Mouse (Mus musculus): ENCODE data around the gene Slc22a12.

Gene Slc22a12

DNA sequence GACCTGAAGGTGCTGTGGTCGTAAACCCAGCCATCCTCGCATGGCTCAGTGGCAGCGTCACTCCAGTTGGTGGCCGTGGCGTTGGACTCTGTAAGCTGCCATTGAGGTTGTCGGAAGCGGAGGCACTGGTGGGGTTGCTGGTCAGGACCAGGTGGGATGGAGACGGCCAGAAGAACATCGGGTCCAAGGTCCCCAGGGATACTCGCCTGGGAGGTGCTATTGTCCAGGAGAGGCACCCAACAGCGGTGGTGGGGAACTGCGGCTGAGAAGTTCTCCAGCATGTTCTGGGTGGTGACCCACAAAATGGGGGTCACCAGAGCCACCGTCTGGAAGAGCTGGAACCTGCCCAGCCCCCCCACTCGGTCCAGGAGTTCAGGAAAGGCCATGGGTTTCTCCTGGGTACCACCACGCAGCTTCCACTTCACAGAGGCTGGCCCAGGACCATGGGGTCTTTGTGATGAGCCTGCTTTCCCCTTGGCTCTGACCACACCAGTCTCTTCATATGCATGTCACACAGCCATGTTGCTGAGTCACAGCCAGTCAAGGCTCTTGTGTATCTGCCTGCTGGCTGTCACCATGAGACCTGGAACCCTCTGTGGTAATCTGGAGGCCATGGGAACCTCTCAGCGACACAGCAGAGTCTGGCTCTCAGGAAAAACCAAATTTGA is at the start of gene Slc22a12:
Slc22a12 (minus strand) TSS at position 666 of the 668 bp plus-strand sequence.
- no peak for DNase-seq (ENCODE audit: low spot score)

DNA sequence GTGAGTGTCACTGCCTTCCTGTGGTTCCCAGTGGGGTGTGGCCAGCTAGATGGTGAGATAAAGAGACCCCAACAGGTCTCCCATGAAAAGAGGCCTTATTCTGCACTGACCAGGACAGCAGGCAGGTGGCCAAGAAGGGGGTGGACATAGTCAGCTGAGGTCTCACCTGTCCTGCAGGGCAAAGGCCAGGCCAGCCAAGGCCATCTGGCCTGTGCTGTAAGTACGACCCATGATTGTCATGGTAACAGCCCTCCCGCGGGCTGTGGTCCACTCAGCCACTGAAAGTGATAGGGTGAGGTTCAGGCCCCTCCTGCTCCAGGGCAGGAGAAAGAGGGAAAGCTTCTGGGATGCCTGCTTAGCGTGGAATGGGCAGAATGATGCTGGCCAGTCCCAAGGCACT is 29.2 kb upstream of the Slc22a12 start:
- DNase-seq (ENCODE audit: low spot score), result no peak

DNA sequence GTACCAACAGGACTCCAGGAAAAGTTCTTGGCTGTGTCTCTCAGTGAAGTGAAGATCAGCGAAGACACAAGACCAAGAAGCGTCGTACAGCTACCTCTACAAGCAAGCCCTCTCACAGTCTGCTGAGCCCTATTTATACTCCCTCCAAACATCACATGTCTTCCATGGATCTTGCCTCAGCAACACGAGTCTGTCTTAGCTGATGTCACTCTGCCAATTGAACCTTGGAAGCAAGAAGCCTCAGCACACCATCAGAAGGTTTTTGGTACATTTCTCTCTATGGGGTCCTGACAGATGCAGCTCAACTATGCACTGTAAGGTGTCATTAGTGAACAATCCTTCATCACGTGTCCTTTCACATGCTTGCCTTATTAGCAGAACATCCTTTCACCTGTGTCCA is 28.6 kb upstream of the Slc22a12 start:
- DNase-seq (ENCODE audit: low spot score), result no peak

DNA sequence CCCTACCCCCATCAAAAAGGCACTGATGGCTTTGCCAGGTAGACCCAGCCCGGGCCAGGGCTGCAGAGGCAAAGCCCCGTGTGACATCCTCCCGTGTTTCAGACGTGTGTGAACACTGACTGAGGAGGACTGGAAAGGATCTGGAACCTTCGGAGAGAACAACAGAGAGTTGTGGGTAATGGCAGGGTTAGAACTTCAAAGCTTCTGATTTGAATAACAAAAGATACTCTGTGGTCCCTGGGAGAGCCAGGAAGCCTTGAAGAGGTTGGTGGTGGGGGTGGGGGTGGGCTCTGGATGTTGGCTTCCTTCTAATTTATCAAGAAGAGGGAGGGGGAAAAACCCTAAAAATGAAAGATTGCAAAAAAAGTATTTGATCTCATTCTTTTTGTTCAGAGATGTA is 26.7 kb upstream of the Slc22a12 start:
- DNase-seq (ENCODE audit: low spot score), result no peak

DNA sequence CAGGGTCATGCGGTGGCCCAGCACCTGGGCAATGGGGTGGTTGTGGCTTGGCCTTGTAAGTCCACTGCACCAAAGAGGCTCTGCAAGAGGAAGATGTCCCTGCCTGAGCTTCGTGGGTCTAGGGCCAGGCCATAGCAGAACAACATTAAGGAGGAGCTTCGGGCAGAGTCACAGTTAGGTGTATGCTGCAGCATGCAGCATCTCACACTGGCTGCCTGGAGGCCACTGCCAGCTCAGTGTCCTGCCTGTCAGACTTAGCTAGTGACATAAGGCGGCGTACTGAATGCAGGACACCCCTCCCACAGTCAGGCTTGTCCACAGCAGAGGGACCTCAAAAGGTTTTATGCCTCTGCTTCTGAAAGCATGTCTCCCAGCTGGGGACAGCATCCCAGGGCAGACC is 26.2 kb upstream of the Slc22a12 start:
- no peak for DNase-seq (ENCODE audit: low spot score)

DNA sequence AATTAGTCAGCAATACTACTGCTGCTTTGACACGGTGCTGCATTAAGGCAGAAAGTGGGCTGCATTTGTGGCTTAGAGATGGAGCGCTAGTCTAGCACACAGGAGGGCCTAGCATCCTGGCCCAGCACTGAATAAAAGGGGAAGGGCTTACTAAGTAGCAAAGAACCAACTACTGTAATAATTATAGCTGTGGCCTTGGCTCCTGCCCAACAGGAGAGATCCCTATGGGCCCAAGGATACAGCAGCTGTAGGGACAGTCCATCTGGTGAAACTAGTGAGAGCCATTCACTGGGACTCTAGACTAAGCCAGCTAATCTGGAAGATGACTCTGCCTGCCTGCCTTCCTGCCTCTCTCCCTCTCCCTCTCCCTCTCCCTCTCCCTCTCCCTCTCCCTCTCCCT is 23.6 kb upstream of the Slc22a12 start:
- no peak for DNase-seq (ENCODE audit: low spot score)

DNA sequence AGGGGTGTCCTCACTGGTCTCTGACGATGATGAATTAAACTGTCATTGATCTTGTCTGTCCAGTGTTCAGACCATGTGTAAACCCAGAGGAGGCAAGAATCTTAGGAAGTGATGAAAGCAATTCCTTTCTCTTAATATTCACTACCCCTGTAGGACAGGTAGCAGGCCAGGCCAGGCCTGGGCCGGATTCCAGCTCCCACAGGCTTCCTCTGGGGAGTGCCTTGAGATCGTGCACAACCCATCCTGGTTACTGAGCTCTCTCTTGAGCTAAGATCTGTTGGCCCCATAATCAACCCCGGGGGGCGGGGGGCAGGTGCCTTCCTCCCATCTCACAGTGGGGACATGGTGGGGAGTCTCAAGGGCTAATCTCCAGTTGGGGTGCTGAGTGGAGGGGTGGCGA is 22.3 kb upstream of the Slc22a12 start:
- DNase-seq (ENCODE audit: low spot score), result no peak

DNA sequence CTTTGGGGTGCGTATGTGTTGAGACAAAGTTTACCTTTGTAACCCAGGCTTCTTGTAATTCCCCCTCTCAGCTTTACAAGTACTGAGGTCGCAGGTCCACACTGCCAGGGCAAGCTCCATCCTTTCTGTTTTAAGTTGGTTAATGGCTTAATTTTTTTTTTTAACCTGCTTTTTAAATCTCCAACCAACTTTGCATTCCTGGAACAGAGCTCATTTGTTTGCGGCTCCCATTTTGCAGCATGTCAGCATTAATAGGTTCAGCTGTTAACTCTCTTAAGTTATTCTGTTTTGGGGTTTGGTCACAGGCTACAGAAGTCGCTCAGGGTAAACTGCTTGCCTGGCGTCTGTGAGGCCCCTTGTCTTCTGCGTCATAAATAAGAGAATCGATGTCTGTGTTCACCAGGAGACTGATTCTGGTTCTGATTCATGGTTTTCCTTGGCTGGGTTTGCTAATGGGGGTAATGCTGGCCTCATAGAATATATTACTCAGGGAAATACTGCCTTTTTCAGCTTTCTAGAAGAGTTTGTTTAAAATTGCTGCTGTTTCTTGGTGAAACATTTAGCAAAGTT is 17.5 kb upstream of the Slc22a12 start:
- no peak for DNase-seq (ENCODE audit: low spot score)

DNA sequence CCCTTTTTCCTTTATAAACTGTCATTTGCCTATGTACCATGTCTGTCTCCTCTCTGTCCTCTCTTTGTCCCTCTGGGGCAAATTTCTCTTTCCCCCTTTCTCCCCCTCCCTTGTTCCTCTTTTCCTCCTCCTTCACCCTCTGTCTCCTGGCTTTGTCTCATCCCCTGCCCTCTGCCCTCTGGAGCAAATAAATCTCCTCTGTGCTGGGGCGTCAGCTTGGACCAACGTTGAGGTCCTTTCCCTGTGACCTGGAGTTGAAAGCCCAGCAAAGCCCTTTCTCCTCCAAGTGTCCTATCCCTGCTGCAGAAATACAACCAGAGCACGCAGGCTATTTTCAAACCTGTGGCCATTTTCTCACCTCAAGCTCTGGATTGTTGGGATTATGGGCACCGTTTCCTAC is 16.7 kb upstream of the Slc22a12 start:
- DNase-seq (ENCODE audit: low spot score), result no peak

DNA sequence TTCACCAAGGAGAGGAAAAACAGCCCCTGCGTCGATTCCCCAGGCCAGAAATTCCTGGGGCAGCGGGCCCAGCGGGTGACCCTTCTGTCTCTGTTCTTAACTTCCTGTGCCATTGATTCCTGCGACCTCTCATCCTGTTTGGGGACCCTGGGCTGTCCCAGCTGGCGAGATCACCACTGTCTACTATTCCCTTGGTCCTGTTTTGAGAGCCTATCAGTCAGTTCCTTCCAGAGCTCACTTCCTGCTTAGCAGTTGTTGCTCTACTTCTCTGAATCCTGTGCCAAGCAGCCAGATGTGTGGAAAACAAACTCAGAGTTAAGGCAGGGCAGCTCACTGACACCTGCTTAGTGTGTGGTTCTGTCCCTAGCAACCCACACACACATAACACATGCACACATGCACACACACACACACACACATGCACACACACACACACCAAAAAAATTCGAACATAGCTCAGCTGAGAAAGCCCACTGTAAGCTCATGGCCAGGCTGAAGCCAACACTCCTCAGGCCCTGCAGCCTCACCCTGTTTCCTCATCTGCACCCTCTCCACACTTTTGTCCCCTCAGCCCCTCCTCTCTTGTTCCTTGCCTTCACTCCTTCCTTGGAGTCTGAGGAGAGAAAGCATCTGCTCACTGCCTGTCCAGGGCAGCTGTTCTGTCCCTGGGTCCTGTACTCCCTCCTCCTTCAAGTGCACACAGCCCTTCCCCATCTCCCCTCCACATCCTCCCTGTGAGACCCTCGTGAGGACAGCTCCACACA is 11.2 kb upstream of the Slc22a12 start:
- DNase-seq (ENCODE audit: low spot score), result no peak

DNA sequence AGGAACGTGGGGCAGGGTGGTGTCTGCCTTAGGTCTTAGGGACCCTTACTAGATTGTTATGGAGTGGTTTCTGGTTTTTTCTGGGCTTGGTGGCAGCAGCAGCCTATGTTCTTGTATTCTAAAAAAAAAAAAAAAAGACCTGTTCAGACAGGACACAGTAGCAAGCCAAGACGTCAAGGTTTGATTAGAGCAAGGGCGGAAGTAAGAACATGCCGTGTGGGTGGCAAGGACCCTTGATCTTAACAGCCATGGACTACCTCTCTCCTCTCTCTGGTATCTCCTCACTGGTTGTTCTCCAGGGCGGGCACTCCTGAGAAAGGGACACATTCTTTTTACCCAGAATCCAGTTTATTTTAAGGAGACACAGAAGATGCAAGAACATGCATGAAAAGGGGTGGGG is 10.3 kb upstream of the Slc22a12 start:
- DNase-seq (ENCODE audit: low spot score), result no peak

DNA sequence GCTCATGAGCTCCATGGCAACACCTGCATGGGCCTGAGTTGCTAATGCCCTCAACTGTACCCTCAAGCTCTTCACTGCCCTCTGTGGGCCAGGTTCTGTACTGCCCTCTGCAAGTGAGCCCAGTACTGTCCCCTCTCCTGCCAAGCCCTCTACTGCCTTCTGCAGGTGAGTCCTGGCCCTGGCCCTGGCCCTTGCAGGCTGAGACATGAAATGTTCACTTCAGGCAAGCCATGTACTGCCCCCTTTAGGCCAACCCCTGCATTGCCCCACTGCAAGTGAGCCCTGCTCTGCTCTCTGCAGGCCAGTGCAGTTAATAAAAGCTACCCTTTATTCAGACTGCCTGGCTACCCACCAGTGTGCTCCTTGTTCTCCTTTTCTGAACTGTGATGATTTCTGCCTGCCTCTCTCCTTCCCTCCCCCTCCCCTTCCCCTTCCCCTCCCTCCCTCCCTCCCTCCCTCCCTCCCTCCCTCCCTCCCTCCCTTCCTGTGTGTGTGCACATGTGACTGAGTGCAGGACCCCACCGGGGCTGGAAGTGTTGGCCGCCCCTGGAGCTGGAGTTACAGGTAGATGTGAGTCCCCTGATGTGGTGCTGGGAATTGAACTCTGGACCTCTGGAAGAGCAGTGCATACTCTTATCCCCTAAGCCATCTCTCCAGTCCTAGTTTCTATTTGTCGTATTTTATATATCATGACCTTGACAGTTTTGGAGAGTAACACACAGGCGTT is 9.6 kb upstream of the Slc22a12 start:
- DNase-seq (ENCODE audit: low spot score), result no peak

DNA sequence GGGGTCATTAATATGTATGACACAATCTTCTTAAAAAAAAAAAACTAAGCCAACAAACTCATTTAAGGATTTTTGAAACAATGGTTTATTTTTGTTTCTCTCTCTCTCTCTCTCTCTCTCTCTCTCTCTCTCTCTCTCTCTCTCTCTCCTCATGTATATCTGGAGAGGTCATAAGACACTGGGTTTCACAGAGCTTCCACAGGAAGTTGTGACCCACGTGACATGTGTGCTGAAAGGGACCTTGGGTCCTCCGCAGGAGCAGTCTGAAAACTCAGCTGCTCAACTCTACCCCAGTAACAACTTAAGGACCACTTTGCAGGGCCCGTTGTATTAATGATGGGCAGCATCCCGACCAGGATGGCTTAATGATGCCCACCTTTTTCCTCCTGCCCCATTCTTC is 8.4 kb upstream of the Slc22a12 start:
- DNase-seq (ENCODE audit: low spot score), result no peak

DNA sequence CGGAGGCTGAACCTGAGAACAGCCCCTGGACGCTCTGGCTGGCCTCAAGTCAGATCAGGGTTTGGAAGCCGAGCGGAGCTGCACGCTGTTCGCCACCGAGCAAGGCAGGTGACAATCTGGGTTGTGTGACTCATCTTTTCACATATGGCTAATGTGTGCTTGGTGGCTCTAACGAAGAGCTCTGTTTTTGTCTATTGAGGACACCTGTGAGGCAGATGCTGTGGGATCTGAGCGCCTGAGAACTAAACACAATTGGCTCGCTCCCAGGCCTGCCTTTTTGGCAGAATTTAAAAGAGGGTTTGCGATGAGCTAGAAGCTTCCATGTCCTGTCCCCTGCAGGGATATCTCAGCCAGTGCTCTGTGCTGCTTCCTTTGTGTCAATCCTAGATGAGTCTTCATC is 6.7 kb upstream of the Slc22a12 start:
- no peak for DNase-seq (ENCODE audit: low spot score)

DNA sequence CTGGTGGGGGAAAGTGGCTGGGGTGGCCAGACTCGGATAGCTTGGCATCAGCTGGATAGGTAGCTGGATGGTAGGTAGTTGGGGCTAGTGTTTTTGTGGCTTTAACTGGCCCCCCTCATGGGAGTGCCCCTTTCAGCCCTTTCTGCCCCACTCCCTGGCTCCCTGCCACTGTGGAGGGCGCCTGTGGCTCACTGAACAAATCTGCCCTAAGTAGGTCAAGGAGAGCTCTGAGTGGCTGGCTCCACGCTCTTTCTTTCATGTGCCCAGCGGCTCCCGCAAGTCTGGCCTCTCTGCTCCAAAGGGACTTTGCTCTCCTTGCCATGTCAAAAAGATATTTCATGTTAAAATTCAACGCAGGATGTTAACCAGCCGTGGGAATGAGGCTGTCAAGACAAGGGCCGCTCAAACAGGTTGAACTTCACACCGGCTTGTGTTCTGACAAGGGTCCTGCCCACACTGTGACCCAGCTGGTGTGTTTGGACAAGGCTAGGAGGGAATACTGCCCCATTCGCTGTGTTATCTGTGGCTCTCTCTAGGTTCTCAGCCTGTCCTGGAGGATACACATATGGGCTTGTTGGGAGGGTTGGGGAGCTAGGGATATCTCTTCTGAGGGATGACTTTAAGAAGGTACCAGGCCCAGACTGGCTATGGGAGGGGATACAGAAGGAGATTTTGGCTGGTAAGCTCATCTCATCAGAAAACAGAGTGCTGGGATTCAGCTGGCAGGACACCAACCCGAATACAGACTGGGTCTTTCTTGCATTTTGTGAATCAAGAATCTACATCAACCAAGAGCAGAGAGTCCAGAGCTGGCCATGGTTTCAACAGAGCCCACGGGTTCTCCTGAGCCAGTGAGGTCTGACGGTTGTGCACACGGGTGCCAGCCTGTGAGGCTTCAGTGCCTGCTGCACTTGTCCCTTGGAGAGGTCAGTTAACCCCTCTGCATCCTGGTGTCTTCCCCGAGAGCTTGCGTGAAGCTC is 5.9 kb upstream of the Slc22a12 start:
- DNase-seq (ENCODE audit: low spot score), result peak; percentile 48

DNA sequence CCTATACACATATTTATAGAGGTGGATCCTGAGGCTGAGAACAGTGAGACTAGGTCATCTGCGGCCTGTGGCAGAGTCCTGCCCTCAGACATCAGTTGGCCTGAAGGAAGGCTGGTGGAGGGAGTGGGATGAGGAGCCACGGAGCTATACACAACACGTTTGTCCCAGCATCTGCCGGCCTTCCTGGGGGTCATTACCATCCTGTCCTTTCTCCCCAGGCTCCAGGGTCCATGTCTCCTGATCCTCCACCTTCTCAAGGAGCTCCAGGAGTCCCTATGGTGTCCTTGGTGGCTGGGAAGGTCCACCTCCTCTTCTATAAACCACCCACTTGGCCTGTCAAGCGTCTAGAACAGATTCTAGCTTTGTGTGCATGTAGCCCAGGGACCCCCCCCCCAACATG is 5.0 kb upstream of the Slc22a12 start:
- DNase-seq (ENCODE audit: low spot score), result no peak

DNA sequence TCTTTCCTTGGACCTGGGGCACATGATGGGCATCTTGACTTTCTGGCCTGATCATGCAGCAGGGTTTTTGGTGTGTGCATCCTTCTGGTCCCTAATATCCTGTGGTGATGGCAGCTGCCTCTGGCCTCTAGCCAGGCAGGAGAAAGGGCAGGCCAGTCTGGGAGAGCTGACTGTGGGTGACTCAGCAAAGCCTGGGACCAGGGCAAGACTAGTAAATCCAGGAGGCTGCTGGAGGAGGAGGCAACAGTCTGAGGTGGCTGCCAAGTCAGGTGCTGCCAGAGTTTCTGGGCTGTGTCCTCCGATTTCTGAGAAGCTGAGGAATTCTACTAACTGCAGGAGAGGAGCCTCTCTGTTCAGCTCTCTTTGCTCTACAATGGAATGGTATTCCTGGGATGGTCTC is 3.3 kb upstream of the Slc22a12 start:
- no peak for DNase-seq (ENCODE audit: low spot score)

DNA sequence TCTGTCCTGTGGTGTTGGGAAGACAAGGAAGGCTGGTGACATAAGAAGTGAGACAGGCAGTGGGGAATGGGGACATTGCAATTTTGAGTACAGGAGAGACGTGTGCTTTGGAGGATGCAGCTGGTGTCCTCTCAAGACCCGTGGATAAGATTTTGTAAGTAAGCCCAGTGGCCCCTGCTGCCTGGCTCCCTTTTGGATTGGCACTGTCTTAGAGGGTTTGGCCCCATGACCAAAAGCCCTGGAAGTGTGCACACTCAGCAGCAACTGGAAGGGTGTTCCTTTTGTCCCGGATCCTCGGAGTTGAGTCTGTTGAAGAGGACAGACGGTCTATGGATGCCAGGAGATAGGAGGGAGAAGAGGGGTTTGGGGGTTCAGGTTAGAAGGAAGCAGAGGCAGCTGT is 2.6 kb upstream of the Slc22a12 start:
- no peak for DNase-seq (ENCODE audit: low spot score)

DNA sequence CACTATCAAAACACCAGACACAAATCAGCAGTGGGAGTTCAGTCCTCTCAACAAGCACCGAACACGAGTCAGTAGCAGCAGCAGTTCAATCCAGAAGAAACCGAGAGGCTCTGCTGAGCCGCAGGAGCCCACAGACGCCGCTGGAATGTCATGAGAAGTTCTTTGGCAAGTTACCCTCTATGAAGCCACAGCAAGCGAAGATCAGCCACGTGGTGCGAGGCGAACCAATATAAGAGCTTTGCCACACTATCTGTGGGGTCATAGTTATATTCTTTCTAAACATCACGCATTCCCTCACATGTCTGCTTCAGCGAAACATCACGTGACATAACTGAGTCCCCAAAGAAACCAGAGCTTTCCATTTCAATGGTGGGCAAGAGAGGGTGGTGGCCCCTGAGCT is 1.9 kb upstream of the Slc22a12 start:
- no peak for DNase-seq (ENCODE audit: low spot score)

DNA sequence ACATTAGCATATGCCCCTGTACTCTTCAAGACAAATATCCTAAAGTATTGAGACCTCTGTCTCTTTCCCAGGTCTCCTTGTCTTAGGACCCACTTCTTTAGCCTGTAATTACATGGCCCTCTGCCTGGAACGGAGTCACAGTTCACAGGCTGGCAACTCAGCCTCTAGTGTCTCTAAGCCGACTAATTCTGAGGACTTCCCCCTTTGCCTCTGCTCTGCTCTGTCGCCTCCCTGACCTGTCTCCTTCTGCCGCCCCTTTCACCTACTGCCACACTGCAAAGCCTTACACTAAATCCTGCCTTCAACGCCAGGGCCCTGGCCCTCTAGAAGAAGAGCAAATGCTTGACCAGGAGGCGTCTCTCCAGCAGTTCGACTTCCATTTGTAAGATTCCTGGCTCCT is 686 bp upstream of the Slc22a12 start:
- DNase-seq (ENCODE audit: low spot score), result no peak

DNA sequence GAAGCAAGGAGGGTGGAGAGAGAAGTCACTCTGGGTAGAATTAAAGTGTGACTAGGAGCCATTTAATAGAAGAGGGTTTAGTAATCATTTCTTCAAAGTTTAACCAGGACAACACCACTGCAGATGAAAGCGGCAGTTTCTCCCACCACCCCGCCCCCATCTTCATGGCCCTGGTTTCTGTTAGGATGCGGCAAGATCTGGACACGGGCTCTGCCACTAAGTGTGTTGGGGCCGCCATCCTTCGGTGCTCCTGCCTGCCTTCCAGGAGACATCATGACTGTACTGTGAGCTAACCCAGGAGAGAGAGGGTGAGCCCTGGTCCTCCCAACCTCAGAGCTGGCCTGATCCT is 177 bp upstream of the Slc22a12 start:
- DNase-seq (ENCODE audit: low spot score), result no peak

DNA sequence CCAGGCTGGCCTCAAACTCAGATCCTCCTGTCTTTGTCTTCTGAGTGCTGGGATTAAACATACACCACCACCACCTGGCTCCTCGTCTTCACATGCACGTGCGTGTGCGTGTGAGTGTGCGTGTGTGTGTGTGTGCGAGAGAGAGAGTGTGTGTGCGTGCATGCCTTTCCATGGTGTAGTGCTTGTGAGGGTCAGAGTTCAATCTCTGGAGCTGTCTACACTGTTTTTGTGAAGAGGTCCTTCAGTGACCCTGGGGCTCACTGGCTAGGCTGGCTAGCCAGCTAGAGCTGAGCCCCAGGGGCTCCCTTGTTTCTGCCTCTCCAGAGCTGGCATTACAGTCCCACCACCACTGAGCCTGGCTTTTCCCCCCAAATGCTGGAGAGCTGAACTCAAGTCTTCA is 1.3 kb downstream of the Slc22a12 start:
- DNase-seq (ENCODE audit: low spot score), result no peak
